ENCODE assay signal across 10 mouse cellular contexts in genomic region chr10:36781641-36782040, GRCm38 (mm10).
"Had no signal": no experiment of that assay in that cellular context is flagged by ENCODE, and none has a peak within 500 bp of the region (broad histone marks: within the 10 kb centered on the region; RNA-seq: fewer than 3 reads in every experiment).

No protein-coding gene starts in this region.

- H3K36me3 ChIP-seq: limb, embryonic 15.5 days; liver, embryonic 13.5 days; lung, embryonic 15.5 days; midbrain, embryonic 13.5 days; neural tube, embryonic 12.5 days had no signal

- H3K27me3 ChIP-seq: limb, embryonic 15.5 days; liver, embryonic 13.5 days; lung, embryonic 15.5 days; midbrain, embryonic 13.5 days; neural tube, embryonic 12.5 days had no signal

- H3K4me2 ChIP-seq: limb, embryonic 15.5 days; liver, embryonic 13.5 days; lung, embryonic 15.5 days; midbrain, embryonic 13.5 days; neural tube, embryonic 12.5 days had no signal

- H3K27ac ChIP-seq: limb, embryonic 15.5 days; liver, embryonic 13.5 days; lung, embryonic 15.5 days; midbrain, embryonic 13.5 days; neural tube, embryonic 12.5 days had no signal

- H3K9ac ChIP-seq: limb, embryonic 15.5 days; liver, embryonic 13.5 days; liver, postnatal 0 days; lung, embryonic 15.5 days; midbrain, embryonic 13.5 days; neural tube, embryonic 12.5 days had no signal

- ATAC-seq: liver, postnatal 0 days; midbrain, embryonic 13.5 days had no signal

- H3K4me3 ChIP-seq: limb, embryonic 15.5 days; liver, embryonic 13.5 days; lung, embryonic 15.5 days; midbrain, embryonic 13.5 days; neural tube, embryonic 12.5 days had no signal

- DNase-seq: layer of hippocampus, adult 9-11 months; liver, embryonic 13.5 days; liver, postnatal 0 days; lung, postnatal 14 days; thymus, adult 18-20 months; thymus, postnatal 14 days had no signal

- H3K4me1 ChIP-seq: limb, embryonic 15.5 days; liver, embryonic 13.5 days; lung, embryonic 15.5 days; midbrain, embryonic 13.5 days; neural tube, embryonic 12.5 days had no signal

- H3K9me3 ChIP-seq: limb, embryonic 15.5 days; liver, embryonic 13.5 days; lung, embryonic 15.5 days; midbrain, embryonic 13.5 days; neural tube, embryonic 12.5 days had no signal
